In genomic region chr9:103186747-103187146, GRCm38 (mm10) we compare ENCODE assay signal across 9 mouse cellular contexts. TPM values are rescaled to one million over a fixed set of nuclear protein-coding genes. Genes with fewer than 3 reads are reported as not detected.
DNase-seq lines count a peak whose midpoint lies in the region; ATAC-seq lines count a peak whose summit lies in the region.
"Had no signal": no experiment of that assay in that cellular context is flagged by ENCODE, and none has a peak within 500 bp of the region (broad histone marks: within the 10 kb centered on the region; RNA-seq: fewer than 3 reads in every experiment).

No protein-coding gene starts in this region.

- no peaks in the 10 kb centered on the region for H3K27me3 ChIP-seq in embryonic facial prominence, embryonic 14.5 days (replicated peaks; ENCODE audit: control insufficient read depth, insufficient read depth, low read length)
- no peaks in the 10 kb centered on the region for H3K27me3 ChIP-seq in embryonic facial prominence, embryonic 10.5 days (replicated peaks; ENCODE audit: low read depth, poor library complexity, severe bottlenecking)
- H3K27me3 ChIP-seq in kidney, embryonic 15.5 days: no peaks in the 10 kb centered on the region
- H3K27me3 ChIP-seq in midbrain, embryonic 14.5 days (ENCODE audit: control insufficient read depth, insufficient read depth, low read length): no peaks in the 10 kb centered on the region

- no peak overlapping the region for H3K4me3 ChIP-seq in embryonic facial prominence, embryonic 14.5 days (ENCODE audit: low read depth, low read length)
- H3K4me3 ChIP-seq in embryonic facial prominence, embryonic 10.5 days: no peak overlapping the region
- H3K4me3 ChIP-seq in kidney, embryonic 15.5 days (replicated peaks): no peak overlapping the region
- no peak overlapping the region for H3K4me3 ChIP-seq in midbrain, embryonic 14.5 days (replicated peaks; ENCODE audit: low read depth, low read length)

- H3K36me3 ChIP-seq in embryonic facial prominence, embryonic 14.5 days (ENCODE audit: control insufficient read depth, insufficient read depth, low read length): peaks cover 39% of the 10 kb centered on the region
- peaks cover 47% of the 10 kb centered on the region for H3K36me3 ChIP-seq in embryonic facial prominence, embryonic 10.5 days (replicated peaks)
- H3K36me3 ChIP-seq in kidney, embryonic 15.5 days: peaks cover 43% of the 10 kb centered on the region
- H3K36me3 ChIP-seq in midbrain, embryonic 14.5 days (ENCODE audit: control insufficient read depth, insufficient read depth, low read length): peaks cover 61% of the 10 kb centered on the region

- H3K27ac ChIP-seq in embryonic facial prominence, embryonic 14.5 days (replicated peaks; ENCODE audit: low read depth, low read length): no peak overlapping the region
- H3K27ac ChIP-seq in embryonic facial prominence, embryonic 10.5 days (replicated peaks): no peak overlapping the region
- H3K27ac ChIP-seq in kidney, embryonic 15.5 days: no peak overlapping the region
- no peak overlapping the region for H3K27ac ChIP-seq in midbrain, embryonic 14.5 days (replicated peaks; ENCODE audit: low read depth, low read length)

- H3K9ac ChIP-seq in embryonic facial prominence, embryonic 14.5 days (ENCODE audit: low read depth, low read length): no peak overlapping the region
- no peak overlapping the region for H3K9ac ChIP-seq in kidney, embryonic 15.5 days
- H3K9ac ChIP-seq in midbrain, embryonic 14.5 days (replicated peaks; ENCODE audit: low read length): no peak overlapping the region

- H3K4me2 ChIP-seq in embryonic facial prominence, embryonic 14.5 days (ENCODE audit: low read depth, low read length): no peak overlapping the region
- no peak overlapping the region for H3K4me2 ChIP-seq in kidney, embryonic 15.5 days
- H3K4me2 ChIP-seq in midbrain, embryonic 14.5 days (ENCODE audit: low read length): no peak overlapping the region

- H3K4me1 ChIP-seq in embryonic facial prominence, embryonic 14.5 days (ENCODE audit: control insufficient read depth, insufficient read depth, low read length): no peaks in the 10 kb centered on the region
- peaks cover 2% of the 10 kb centered on the region; the same call in 1 of the 2 replicates for H3K4me1 ChIP-seq in embryonic facial prominence, embryonic 10.5 days
- H3K4me1 ChIP-seq in kidney, embryonic 15.5 days: no peaks in the 10 kb centered on the region
- no peaks in the 10 kb centered on the region for H3K4me1 ChIP-seq in midbrain, embryonic 14.5 days (ENCODE audit: control insufficient read depth, insufficient read depth, low read length)

- no peaks in the 10 kb centered on the region for H3K9me3 ChIP-seq in embryonic facial prominence, embryonic 14.5 days (ENCODE audit: control insufficient read depth, low read length)
- no peaks in the 10 kb centered on the region for H3K9me3 ChIP-seq in embryonic facial prominence, embryonic 10.5 days
- H3K9me3 ChIP-seq in kidney, embryonic 15.5 days (replicated peaks): no peaks in the 10 kb centered on the region
- no peaks in the 10 kb centered on the region for H3K9me3 ChIP-seq in midbrain, embryonic 14.5 days (ENCODE audit: control insufficient read depth, low read length)

- DNase-seq in embryonic facial prominence, embryonic 14.5 days (ENCODE audit: low spot score): peak; percentile 7
- DNase-seq in embryonic facial prominence, embryonic 10.5 days (ENCODE audit: low spot score): no peak
- DNase-seq in kidney, adult 18-20 months: peak; percentile 65
- peak; percentile 77 to 79 for DNase-seq in cerebellum, adult 18-20 months
- DNase-seq in kidney, postnatal 4 days: peak; percentile 34 to 61
- DNase-seq in embryo, embryonic 10 days (ENCODE audit: low spot score): no peak
- DNase-seq in midbrain, embryonic 14.5 days: no peak

- 76% methylated on average over 9 of the region's 9 CpGs for WGBS in embryonic facial prominence, embryonic 14.5 days
- WGBS in embryonic facial prominence, embryonic 10.5 days: 76% methylated on average over 9 of the region's 9 CpGs
- 73% methylated on average over 9 of the region's 9 CpGs for WGBS in kidney, embryonic 15.5 days
- 75% methylated on average over 9 of the region's 9 CpGs for WGBS in midbrain, embryonic 14.5 days

- no peak for ATAC-seq in embryonic facial prominence, embryonic 14.5 days (ENCODE audit: low read depth)
- ATAC-seq in kidney, embryonic 15.5 days (replicated peaks; ENCODE audit: low FRiP score): no peak
- no peak for ATAC-seq in midbrain, embryonic 14.5 days (ENCODE audit: low FRiP score, low TSS enrichment)
- ATAC-seq: forebrain, embryonic 16.5 days had no signal

RNA-seq across cellular contexts. Expression of gene Srprb, which starts 15.2 kb away (rescaled TPM):
- 70.9 and 73.5 TPM in 2 replicates for polyA plus RNA-seq in embryonic facial prominence, embryonic 14.5 days (2014; fragmentation: Nextera tagmentation; extraction: Ambion mirVana)
- 62.8 and 67.6 TPM in 2 replicates for polyA plus RNA-seq in embryonic facial prominence, embryonic 10.5 days (2016; fragmentation: Nextera tagmentation; extraction: Ambion mirVana)
- 58.7 and 62.9 TPM in 2 replicates for polyA plus RNA-seq in kidney, embryonic 15.5 days (2015; fragmentation: Nextera tagmentation; extraction: Ambion mirVana)
- 49.0 and 55.4 TPM in 2 replicates for polyA plus RNA-seq in midbrain, embryonic 14.5 days (2014; fragmentation: Nextera tagmentation; extraction: Ambion mirVana)

RNA-seq across cellular contexts. Expression of gene Gm20425, which starts 43.4 kb away (rescaled TPM):
- polyA plus RNA-seq in embryonic facial prominence, embryonic 14.5 days (2014; fragmentation: Nextera tagmentation; extraction: Ambion mirVana): 0.45 and 3.8 TPM in 2 replicates
- polyA plus RNA-seq in embryonic facial prominence, embryonic 10.5 days (2016; fragmentation: Nextera tagmentation; extraction: Ambion mirVana): 0.58 and 0.95 TPM in 2 replicates
- 1.1 and 3.9 TPM in 2 replicates for polyA plus RNA-seq in kidney, embryonic 15.5 days (2015; fragmentation: Nextera tagmentation; extraction: Ambion mirVana)
- 0.16 and 3.5 TPM in 2 replicates for polyA plus RNA-seq in midbrain, embryonic 14.5 days (2014; fragmentation: Nextera tagmentation; extraction: Ambion mirVana)
- polyA plus RNA-seq: forebrain, embryonic 16.5 days had no signal

RNA-seq across cellular contexts. Expression of gene Trf, which starts 43.5 kb away (rescaled TPM):
- polyA plus RNA-seq in embryonic facial prominence, embryonic 14.5 days (2014; fragmentation: Nextera tagmentation; extraction: Ambion mirVana): 34.1 and 35.4 TPM in 2 replicates
- 21.1 and 23.5 TPM in 2 replicates for polyA plus RNA-seq in embryonic facial prominence, embryonic 10.5 days (2016; fragmentation: Nextera tagmentation; extraction: Ambion mirVana)
- 66.2 and 161 TPM in 2 replicates for polyA plus RNA-seq in kidney, embryonic 15.5 days (2015; fragmentation: Nextera tagmentation; extraction: Ambion mirVana)
- 16.7 and 30.6 TPM in 2 replicates for polyA plus RNA-seq in midbrain, embryonic 14.5 days (2014; fragmentation: Nextera tagmentation; extraction: Ambion mirVana)

Comparison
In these comparisons a context has a peak if more than half of its experiments do, and no peak if none do; other contexts are left out.
1. DNase-seq: peak in embryonic facial prominence, embryonic 14.5 days (single experiment), kidney, adult 18-20 months (single experiment), cerebellum, adult 18-20 months (2 of 2) and kidney, postnatal 4 days (2 of 2); none in embryonic facial prominence, embryonic 10.5 days (single experiment), embryo, embryonic 10 days (single experiment) and midbrain, embryonic 14.5 days (single experiment).